Mouse (Mus musculus) bone marrow, adult 2 months (tissue): ENCODE results near the gene Cobl. TPM values are rescaled to one million over a fixed set of nuclear protein-coding genes. Genes with fewer than 3 reads are reported as not detected.

Experiments
- H3K27ac ChIP-seq: fragments of 200-500 bp; 2 replicates; pipeline ENCODE4 v1.5.1; 2012; ENCODE audit warnings: low read depth, mild to moderate bottlenecking, control low read depth, inconsistent platforms, low read length; ENCODE audit not compliant: control insufficient read depth, poor library complexity, insufficient read depth
- H3K4me1 ChIP-seq: fragments of 200-500 bp; 2 replicates; pipeline ENCODE4 v1.6.1; 2011; ENCODE audit warnings: low read length; ENCODE audit not compliant: control insufficient read depth, insufficient read depth
- H3K4me3 ChIP-seq: fragments of 200-500 bp; replicated peaks from 2 replicates; pipeline ENCODE3; 2011; ENCODE audit warnings: mild to moderate bottlenecking, low read depth, low read length, control low read depth; ENCODE audit not compliant: control insufficient read depth
- CTCF ChIP-seq: fragments of 200-500 bp; IDR thresholded peaks from 2 replicates; pipeline ENCODE4 v1.5.1; 2011; ENCODE audit warnings: low read length, control low read depth; ENCODE audit not compliant: control insufficient read depth, insufficient read depth
- POLR2A ChIP-seq: fragments of 200-500 bp; IDR thresholded peaks from 2 replicates; pipeline ENCODE4 v1.6.1; 2011; ENCODE audit warnings: low read depth, mild to moderate bottlenecking, control low read depth, low read length, borderline replicate concordance; ENCODE audit not compliant: control insufficient read depth
- WGBS: fragments of 180-500 bp; shearing (Covaris S2); methylation state at CpG from one replicate; pipeline ENCODE4 v1.1.7; 2018; 5-methylcytosine and 5-hydroxymethylcytosine counted together
- polyA plus RNA-seq: library from polyadenylated mRNA; stranded (reverse); fragments of >200 nt; gene quantifications from 2 replicates; pipeline ENCODE4 v1.2.4, GENCODE M21; 2011; ENCODE audit warnings: low replicate concordance; ENCODE audit not compliant: missing spikeins, insufficient read depth, insufficient read length

Gene Cobl
- polyA plus RNA-seq, 1 experiment: 4.2 TPM

DNA sequence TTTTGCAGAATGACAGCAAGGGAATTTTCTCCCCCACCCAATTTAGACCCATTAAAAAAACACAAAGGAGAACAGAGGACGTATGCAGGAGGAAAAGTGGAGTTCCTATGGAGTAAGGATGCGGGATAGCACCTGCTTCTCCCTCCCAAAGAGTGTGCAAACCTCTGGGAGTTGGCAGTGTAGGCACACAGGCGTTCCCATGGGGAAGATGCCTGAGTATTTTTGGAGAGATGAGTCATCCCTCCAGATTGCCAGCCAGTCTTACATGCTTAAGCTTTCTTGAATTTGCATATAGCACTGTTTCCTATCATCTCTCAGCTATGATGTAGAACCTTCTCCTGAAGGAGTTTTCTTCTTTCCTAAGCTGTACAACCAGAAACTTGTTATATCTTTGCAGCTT, 70.6 kb downstream of the Cobl start:
- 57% methylated on average over 3 of the region's 3 CpGs for WGBS
- TF ChIP-seq POLR2A (no peak), CTCF (no peak)
- no peak overlapping the region for H3K4me3 ChIP-seq

DNA sequence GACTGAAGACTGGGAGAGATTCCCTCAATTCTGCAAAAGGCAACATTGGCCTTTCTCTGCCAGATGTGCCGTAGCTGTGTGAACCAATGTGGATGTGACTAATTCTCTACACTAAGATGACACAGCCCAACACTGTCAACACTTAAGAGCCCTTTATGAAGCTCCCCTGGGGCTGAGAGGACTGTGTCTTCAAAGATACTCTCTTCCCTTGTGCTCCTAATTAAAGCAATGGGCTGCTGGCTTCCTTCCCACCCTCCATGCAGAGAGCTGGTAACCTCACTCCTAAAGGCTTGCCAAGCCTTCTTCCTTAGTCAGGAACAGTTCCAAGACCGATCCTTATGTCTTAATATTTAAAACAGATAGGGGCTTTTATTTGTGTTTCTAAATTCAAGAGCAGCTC, 79.9 kb downstream of the Cobl start:
- 65% methylated on average over 2 of the region's 2 CpGs for WGBS
- no peak for TF ChIP-seq CTCF
- TF ChIP-seq POLR2A: no peak
- H3K27ac ChIP-seq: no peak overlapping the region
- no peaks in the 10 kb centered on the region for H3K4me1 ChIP-seq
- H3K4me3 ChIP-seq: no peak overlapping the region

More for the DNA sequence above, 70.6 kb downstream of the Cobl start:
- Histone ChIP-seq H3K4me1 (no peaks in the 10 kb centered on the region), H3K27ac (no peak overlapping the region)

GRCm38 (mm10) chr11:12382991-12383390, 81.8 kb downstream of the Cobl start:
- Histone ChIP-seq H3K27ac (no peak overlapping the region), H3K4me1 (no peaks in the 10 kb centered on the region), H3K4me3 (no peak overlapping the region)
- 79% methylated on average over 4 of the region's 4 CpGs for whole genome bisulfite sequencing
- TF ChIP-seq POLR2A (no peak), CTCF (no peak)

GRCm38 (mm10) chr11:12381096-12381495, 83.7 kb downstream of the Cobl start:
- TF ChIP-seq POLR2A (no peak), CTCF (no peak)
- no peak overlapping the region for H3K27ac ChIP-seq
- no peak overlapping the region for H3K4me3 ChIP-seq
- H3K4me1 ChIP-seq: no peaks in the 10 kb centered on the region
- 54% methylated on average over 3 of the region's 3 CpGs for WGBS

- no peaks in the 10 kb centered on the region for H3K4me1 ChIP-seq
- TF ChIP-seq CTCF (no peak), POLR2A (no peak)
- no peak overlapping the region for H3K27ac ChIP-seq
- no peak overlapping the region for H3K4me3 ChIP-seq
- 78% methylated on average over 3 of the region's 3 CpGs for WGBS
These were observed 88.1 kb downstream of the Cobl start for GRCm38 (mm10) chr11:12376628-12377027.

- TF ChIP-seq CTCF (no peak), POLR2A (no peak)
- Histone ChIP-seq H3K4me1 (no peaks in the 10 kb centered on the region), H3K27ac (no peak overlapping the region), H3K4me3 (no peak overlapping the region)
- WGBS: 38% methylated on average over 12 of the region's 12 CpGs
These were observed 91.4 kb downstream of the Cobl start for GRCm38 (mm10) chr11:12373106-12374098.

DNA sequence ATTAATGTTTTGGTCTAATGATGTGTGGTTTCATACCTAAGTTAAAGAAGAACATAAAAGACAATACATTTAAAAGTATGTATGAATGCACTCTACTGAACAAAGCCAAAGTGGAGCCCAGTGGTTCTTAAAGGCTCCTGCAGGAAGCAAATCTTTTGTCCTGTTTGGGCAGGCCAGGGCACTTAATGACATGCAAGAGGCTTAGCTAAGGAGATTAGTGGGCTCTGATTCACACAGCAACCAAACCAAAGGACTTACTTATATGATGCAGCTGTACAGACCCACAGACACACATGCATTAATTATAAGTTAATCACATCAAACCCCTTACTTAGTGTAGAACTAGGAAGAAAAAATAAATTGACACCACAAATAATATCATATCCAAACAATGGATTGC, 93.8 kb downstream of the Cobl start:
- H3K4me1 ChIP-seq: no peaks in the 10 kb centered on the region; the same call in 1 of the 2 replicates
- no peak for TF ChIP-seq POLR2A
- no peak for TF ChIP-seq CTCF
- H3K27ac ChIP-seq: no peak overlapping the region
- H3K4me3 ChIP-seq: no peak overlapping the region

DNA sequence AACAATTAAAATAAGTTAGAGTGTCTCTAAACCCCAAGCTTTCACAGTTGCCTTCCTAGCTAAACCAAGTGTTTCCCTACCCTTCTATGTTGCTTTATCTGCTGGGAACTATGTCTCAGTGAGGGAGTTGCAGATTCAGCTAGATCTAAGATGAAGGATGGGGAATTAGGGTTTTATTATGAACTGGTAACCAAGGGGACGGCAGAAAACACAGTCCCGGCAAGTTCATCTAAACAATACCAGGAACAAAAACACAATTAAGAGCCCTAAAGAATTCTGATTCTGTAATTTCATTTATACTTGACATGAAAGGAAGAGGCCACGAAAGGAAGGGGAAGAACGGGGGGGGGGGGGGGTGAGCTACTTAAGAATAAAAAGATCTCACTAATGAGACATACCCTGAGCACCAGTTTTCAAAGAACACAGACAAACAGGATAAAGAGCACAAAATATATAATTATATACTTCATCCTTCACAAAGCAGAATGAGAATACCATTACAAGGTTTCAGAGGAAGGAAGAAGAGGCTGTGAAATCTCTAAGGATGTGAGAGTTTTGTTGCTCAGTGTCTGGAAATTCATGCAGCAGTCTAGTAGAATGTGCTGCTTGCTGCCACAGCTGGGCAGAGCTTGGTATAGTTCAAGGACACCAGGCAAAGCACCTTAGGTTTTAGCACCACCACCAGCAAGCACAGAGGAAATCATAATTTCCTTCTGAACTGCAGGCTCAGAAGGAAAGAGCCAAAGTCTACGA, 97.2 kb downstream of the Cobl start:
- no peak for TF ChIP-seq POLR2A
- no peak for TF ChIP-seq CTCF
- no peaks in the 10 kb centered on the region; the same call in 1 of the 2 replicates for H3K4me1 ChIP-seq
- H3K4me3 ChIP-seq: no peak overlapping the region
- no peak overlapping the region for H3K27ac ChIP-seq
- 37% methylated on average over 5 of the region's 5 CpGs for WGBS
